Mouse (Mus musculus) urinary bladder, adult 2 months (tissue): ENCODE measurements around the gene Tm2d1. TPM values are rescaled to one million over a fixed set of nuclear protein-coding genes. Genes with fewer than 3 reads are reported as not detected.
A peak's percentile ranks its signal among the peaks of the same experiment; 100 is the strongest.
"Not testable (repeated sequence)": the region's sequence is repeated elsewhere in the genome, so short reads cannot be mapped to it uniquely, and the experiment has no call there.

Source experiments
- DNase-seq: peaks from one replicate; pipeline ENCODE4 v3.0.0; 2022; ENCODE audit warnings: low spot score
- polyA plus RNA-seq: library from polyadenylated mRNA; depleted of rRNA; stranded (reverse); fragments of >200 nt; gene quantifications from 2 replicates; pipeline ENCODE4 v1.2.3, GENCODE M21; 2012; rRNA removed

The Tm2d1 gene
- polyA plus RNA-seq: 47.4 and 54.6 TPM in 2 replicates

GRCm38 (mm10) chr4:98382716-98383424 is at the start of gene Tm2d1:
Gene Tm2d1 (minus strand): TSS chr4:98383306.
- peak; percentile 76 for DNase-seq

- DNase-seq: no peak
Observed at GRCm38 (mm10) chr4:98428371-98428770, 45.3 kb upstream of the Tm2d1 start.

GRCm38 (mm10) chr4:98415150-98415549 is 32.0 kb upstream of the Tm2d1 start:
- DNase-seq: not testable (repeated sequence)

- no peak for DNase-seq
Observed at GRCm38 (mm10) chr4:98408455-98408854, 25.3 kb upstream of the Tm2d1 start.

- no peak for DNase-seq
Observed at GRCm38 (mm10) chr4:98404412-98404811, 21.3 kb upstream of the Tm2d1 start.

- DNase-seq: no peak
Observed at GRCm38 (mm10) chr4:98403492-98403891, 20.4 kb upstream of the Tm2d1 start.

- DNase-seq: no peak
Observed at GRCm38 (mm10) chr4:98401584-98401962, 18.5 kb upstream of the Tm2d1 start.

GRCm38 (mm10) chr4:98400926-98401583 is 17.9 kb upstream of the Tm2d1 start:
- no peak for DNase-seq

GRCm38 (mm10) chr4:98395690-98396437 is 12.8 kb upstream of the Tm2d1 start, which contains the start of gene Patj:
Gene Patj (plus strand): TSS chr4:98395785.
- DNase-seq: peak; percentile 79

- no peak for DNase-seq
Observed at GRCm38 (mm10) chr4:98395346-98395689, 12.2 kb upstream of the Tm2d1 start.

GRCm38 (mm10) chr4:98385036-98385435 is 1.9 kb upstream of the Tm2d1 start:
- DNase-seq: no peak

GRCm38 (mm10) chr4:98376943-98377342 is 6.2 kb downstream of the Tm2d1 start:
- DNase-seq: no peak

- DNase-seq: no peak
Observed at GRCm38 (mm10) chr4:98375401-98375800, 7.7 kb downstream of the Tm2d1 start.

- no peak for DNase-seq
Observed at GRCm38 (mm10) chr4:98358034-98358809, 24.9 kb downstream of the Tm2d1 start.

GRCm38 (mm10) chr4:98348580-98348979 is 34.5 kb downstream of the Tm2d1 start:
- DNase-seq: no peak

- no peak for DNase-seq
Observed at GRCm38 (mm10) chr4:98345783-98346182, 37.3 kb downstream of the Tm2d1 start.

GRCm38 (mm10) chr4:98339992-98340564 is 43.0 kb downstream of the Tm2d1 start:
- no peak for DNase-seq

- no peak for DNase-seq
Observed at GRCm38 (mm10) chr4:98338636-98339630, 44.2 kb downstream of the Tm2d1 start.

GRCm38 (mm10) chr4:98337197-98337596 is 45.9 kb downstream of the Tm2d1 start:
- DNase-seq: no peak

GRCm38 (mm10) chr4:98335726-98336125 is 47.4 kb downstream of the Tm2d1 start:
- no peak for DNase-seq
